Comparison of ENCODE assay signal across 9 mouse cellular contexts in the genomic region with DNA sequence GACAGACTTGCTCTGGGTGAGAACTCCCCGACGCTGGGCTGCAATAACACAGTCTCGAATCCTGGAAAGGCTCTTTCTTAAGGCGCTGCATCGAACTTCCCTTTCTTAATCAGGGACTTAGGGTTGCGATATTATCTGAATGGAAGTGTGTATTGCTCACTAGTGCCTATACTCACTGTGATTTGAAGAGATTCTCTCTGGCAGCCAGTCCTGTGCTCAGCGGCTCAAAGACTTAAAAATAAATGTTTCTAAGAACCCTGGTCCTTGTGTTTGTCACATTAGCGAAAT. TPM values are rescaled to one million over a fixed set of nuclear protein-coding genes. Genes with fewer than 3 reads are reported as not detected.
DNase-seq lines count a peak whose midpoint lies in the region; ATAC-seq lines count a peak whose summit lies in the region.
"Had no signal": no experiment of that assay in that cellular context is flagged by ENCODE, and none has a peak within 500 bp of the region (broad histone marks: within the 10 kb centered on the region; RNA-seq: fewer than 3 reads in every experiment).

No protein-coding gene starts in this region.

- peak overlapping the region; percentile 91 for H3K4me2 ChIP-seq in kidney, embryonic 15.5 days
- peak overlapping the region; percentile 95 for H3K4me2 ChIP-seq in embryonic facial prominence, embryonic 15.5 days (replicated peaks)
- peak overlapping the region; percentile 98 for H3K4me2 ChIP-seq in midbrain, embryonic 16.5 days (ENCODE audit: low read length)

- peak overlapping the region; percentile 77 for H3K4me3 ChIP-seq in kidney, embryonic 15.5 days (replicated peaks)
- H3K4me3 ChIP-seq in embryonic facial prominence, embryonic 15.5 days (replicated peaks) = peak overlapping the region; percentile 62
- peak overlapping the region; percentile 64 for H3K4me3 ChIP-seq in midbrain, embryonic 16.5 days (ENCODE audit: low read depth, low read length)

- peaks cover 31% of the 10 kb centered on the region for H3K27me3 ChIP-seq in kidney, embryonic 15.5 days
- H3K27me3 ChIP-seq in embryonic facial prominence, embryonic 15.5 days = peaks cover 2% of the 10 kb centered on the region; the same call in 1 of the 2 replicates
- peaks cover 4% of the 10 kb centered on the region for H3K27me3 ChIP-seq in midbrain, embryonic 16.5 days (ENCODE audit: control insufficient read depth, insufficient read depth, low read depth, low read length)

- no peak overlapping the region for H3K27ac ChIP-seq in kidney, embryonic 15.5 days
- no peak overlapping the region for H3K27ac ChIP-seq in embryonic facial prominence, embryonic 15.5 days (replicated peaks)
- H3K27ac ChIP-seq in midbrain, embryonic 16.5 days (ENCODE audit: low read length) = no peak overlapping the region

- H3K9ac ChIP-seq in kidney, embryonic 15.5 days = peak overlapping the region; percentile 4; the same call in 1 of the 2 replicates
- no peak overlapping the region for H3K9ac ChIP-seq in embryonic facial prominence, embryonic 15.5 days
- H3K9ac ChIP-seq in midbrain, embryonic 16.5 days (ENCODE audit: low read depth, low read length) = peak overlapping the region; percentile 75; the same call in 1 of the 2 replicates

- WGBS in kidney, embryonic 15.5 days = 34% methylated on average over 8 of the region's 8 CpGs
- whole genome bisulfite sequencing in embryonic facial prominence, embryonic 15.5 days = 30% methylated on average over 8 of the region's 8 CpGs
- WGBS in midbrain, embryonic 16.5 days = 38% methylated on average over 8 of the region's 8 CpGs

- H3K9me3 ChIP-seq in kidney, embryonic 15.5 days (replicated peaks) = no peaks in the 10 kb centered on the region
- H3K9me3 ChIP-seq in embryonic facial prominence, embryonic 15.5 days (replicated peaks) = no peaks in the 10 kb centered on the region
- H3K9me3 ChIP-seq in midbrain, embryonic 16.5 days (replicated peaks; ENCODE audit: control insufficient read depth, low read length, poor library complexity, severe bottlenecking) = no peaks in the 10 kb centered on the region

- no peaks in the 10 kb centered on the region for H3K36me3 ChIP-seq in kidney, embryonic 15.5 days
- H3K36me3 ChIP-seq in embryonic facial prominence, embryonic 15.5 days = no peaks in the 10 kb centered on the region
- no peaks in the 10 kb centered on the region for H3K36me3 ChIP-seq in midbrain, embryonic 16.5 days (ENCODE audit: control insufficient read depth, insufficient read depth, low read length)

- peaks cover 17% of the 10 kb centered on the region for H3K4me1 ChIP-seq in kidney, embryonic 15.5 days
- H3K4me1 ChIP-seq in embryonic facial prominence, embryonic 15.5 days = peaks cover 15% of the 10 kb centered on the region
- peaks cover 9% of the 10 kb centered on the region for H3K4me1 ChIP-seq in midbrain, embryonic 16.5 days (ENCODE audit: control insufficient read depth, insufficient read depth, low read length)

- DNase-seq in kidney, postnatal 36 days = no peak
- peak; percentile 3 for DNase-seq in induced T-regulatory cell, adult 2 months (ENCODE audit: low read depth)
- DNase-seq in embryo, embryonic 11 days = no peak
- no peak for DNase-seq in ovary, adult 18-20 months (ENCODE audit: low spot score)
- DNase-seq: layer of hippocampus, adult 9-11 months had no signal

- no peak for ATAC-seq in kidney, embryonic 15.5 days (replicated peaks; ENCODE audit: low FRiP score)
- no peak for ATAC-seq in embryonic facial prominence, embryonic 15.5 days (ENCODE audit: insufficient number of reproducible peaks, low FRiP score, low TSS enrichment, low read depth)
- ATAC-seq in midbrain, embryonic 16.5 days = no peak
- no peak for ATAC-seq in activated CD4-positive, CD25-positive, alpha-beta regulatory T cell, adult 4 months

RNA-seq across cellular contexts. Expression of a gene that starts 1.7 kb away (rescaled TPM):
- polyA plus RNA-seq in kidney, embryonic 15.5 days (2015; fragmentation: Nextera tagmentation; extraction: Ambion mirVana) = 8.1 and 8.4 TPM in 2 replicates
- 2.4 and 2.8 TPM in 2 replicates for polyA plus RNA-seq in embryonic facial prominence, embryonic 15.5 days (2015; fragmentation: Nextera tagmentation; extraction: Ambion mirVana)
- polyA plus RNA-seq in midbrain, embryonic 16.5 days (2015; fragmentation: Nextera tagmentation; extraction: Ambion mirVana) = 5.7 and 8.3 TPM in 2 replicates
- polyA plus RNA-seq in activated CD4-positive, CD25-positive, alpha-beta regulatory T cell, adult 4 months (2017; shearing (Covaris generic)) = under 1 TPM in 1 of 2 experiments, not detected in 1; 0.07 TPM
